Mouse (Mus musculus): ENCODE data around the gene Gfod1. TPM values are rescaled to one million over a fixed set of nuclear protein-coding genes. Genes with fewer than 3 reads are reported as not detected.
A peak's percentile ranks its signal among the peaks of the same experiment; 100 is the strongest.

Gene Gfod1
- total RNA-seq, 2 experiments from 2014 or later: 118 to 134 TPM

GRCm38 (mm10) chr13:43171020-43171710 is 132.8 kb downstream of the Gfod1 start, which contains the start of gene Tbc1d7:
Gene Tbc1d7, minus strand, starts transcription at chr13:43171501.
- DNase-seq (ENCODE audit: extremely low spot score in 1 of 2, low spot score in 2 of 2): peak; percentile 98 to 99
- no peak for TF ChIP-seq CTCF (IDR thresholded peaks at IDR 0.05)
- H3K4me3 ChIP-seq: peak within 1 kb of the TSS; percentile 63
- H3K27ac ChIP-seq: peak within 1 kb of the TSS; percentile 85
- intact Hi-C loops (cut with DNase I): loop anchor here (1.0 to 5.0 kb wide), 3 partner anchors 227 to 566 kb away; partner anchors contain the start of gene Nol7

GRCm38 (mm10) chr13:43167721-43168120 is 136.3 kb downstream of the Gfod1 start:
- H3K4me3 ChIP-seq: no peak overlapping the region
- intact Hi-C loops (cut with DNase I): no loop called here
- DNase-seq (ENCODE audit: extremely low spot score in 1 of 2, low spot score in 2 of 2): no peak
- no peak overlapping the region for H3K27ac ChIP-seq
- TF ChIP-seq CTCF (IDR thresholded peaks at IDR 0.05): no peak

GRCm38 (mm10) chr13:43159429-43159828 is 144.5 kb downstream of the Gfod1 start:
- Histone ChIP-seq H3K27ac (no peak overlapping the region), H3K4me3 (no peak overlapping the region)
- intact Hi-C loops (cut with DNase I): no loop called here
- no peak for DNase-seq (ENCODE audit: extremely low spot score in 1 of 2, low spot score in 2 of 2)
- no peak for TF ChIP-seq CTCF (IDR thresholded peaks at IDR 0.05)

GRCm38 (mm10) chr13:43158281-43158680 is 145.7 kb downstream of the Gfod1 start:
- intact Hi-C loops (cut with DNase I): no loop called here
- H3K4me3 ChIP-seq: no peak overlapping the region
- DNase-seq (ENCODE audit: extremely low spot score in 1 of 2, low spot score in 2 of 2): no peak
- H3K27ac ChIP-seq: no peak overlapping the region
- no peak for TF ChIP-seq CTCF (IDR thresholded peaks at IDR 0.05)

GRCm38 (mm10) chr13:43157370-43157769 is 146.6 kb downstream of the Gfod1 start:
- no peak for DNase-seq (ENCODE audit: extremely low spot score in 1 of 2, low spot score in 2 of 2)
- Histone ChIP-seq H3K4me3 (no peak overlapping the region), H3K27ac (no peak overlapping the region)
- no peak for TF ChIP-seq CTCF (IDR thresholded peaks at IDR 0.05)
- intact Hi-C loops (cut with DNase I): no loop called here

GRCm38 (mm10) chr13:43152005-43152520 is 151.9 kb downstream of the Gfod1 start:
- no peak for TF ChIP-seq CTCF (IDR thresholded peaks at IDR 0.05)
- intact Hi-C loops (cut with DNase I): no loop called here
- no peak overlapping the region for H3K27ac ChIP-seq
- no peak overlapping the region for H3K4me3 ChIP-seq
- no peak for DNase-seq (ENCODE audit: extremely low spot score in 1 of 2, low spot score in 2 of 2)

- DNase-seq (ENCODE audit: extremely low spot score in 1 of 2, low spot score in 2 of 2): no peak
- Histone ChIP-seq H3K4me3 (no peak overlapping the region), H3K27ac (no peak overlapping the region)
- no peak for TF ChIP-seq CTCF (IDR thresholded peaks at IDR 0.05)
- intact Hi-C loops (cut with DNase I): no loop called here
Measured at GRCm38 (mm10) chr13:43149661-43150060, 154.3 kb downstream of the Gfod1 start.

- intact Hi-C loops (cut with DNase I): no loop called here
- no peak overlapping the region; the same call in 1 of the 2 replicates for H3K27ac ChIP-seq
- no peak overlapping the region for H3K4me3 ChIP-seq
- no peak for TF ChIP-seq CTCF (IDR thresholded peaks at IDR 0.05)
- no peak for DNase-seq (ENCODE audit: extremely low spot score in 1 of 2, low spot score in 2 of 2)
Measured at GRCm38 (mm10) chr13:43148692-43149091, 155.3 kb downstream of the Gfod1 start.

GRCm38 (mm10) chr13:43146515-43147258 is 157.3 kb downstream of the Gfod1 start:
- no peak for DNase-seq (ENCODE audit: extremely low spot score in 1 of 2, low spot score in 2 of 2)
- no peak overlapping the region for H3K27ac ChIP-seq
- no peak overlapping the region for H3K4me3 ChIP-seq
- no peak for TF ChIP-seq CTCF (IDR thresholded peaks at IDR 0.05)
- intact Hi-C loops (cut with DNase I): no loop called here

Other genes with a start within 250 kb of the Gfod1 start
- gene Tbc1d7, start 132.7 kb downstream of the Gfod1 start, total RNA-seq (2021): 10 to 100 TPM; 23.4 to 29.0 TPM
- gene Sirt5, start 61.3 kb upstream of the Gfod1 start, total RNA-seq (2021): 10 to 100 TPM; 14.5 to 20.1 TPM
- 10 to 100 TPM; 61.1 to 72.1 TPM for gene Nol7, start 94.2 kb upstream of the Gfod1 start, total RNA-seq (2021)
- 100 to 1,000 TPM; 102 to 105 TPM for gene Ranbp9, start 177.1 kb upstream of the Gfod1 start, total RNA-seq (2021)

Data from left cerebral cortex, adult 2 months (tissue).